7 mouse cellular contexts compared by ENCODE assay signal in the genomic region with DNA sequence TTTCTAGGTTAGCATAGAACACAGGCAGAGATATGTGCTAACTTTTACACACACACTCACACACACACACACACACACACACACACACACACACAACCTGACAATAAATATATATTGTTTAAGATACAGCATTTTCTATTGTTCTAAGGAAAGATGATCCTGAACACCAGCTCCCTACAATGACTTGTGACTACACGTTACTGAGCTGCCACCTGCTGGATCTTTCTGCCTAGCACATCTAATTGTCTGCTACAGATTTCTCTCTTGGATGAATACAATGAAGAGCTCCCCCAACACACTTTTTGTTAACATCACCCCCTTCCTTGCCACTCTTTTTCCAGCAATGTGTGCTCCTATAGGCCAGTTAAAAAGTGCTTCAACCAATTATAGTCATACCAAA.
DNase-seq lines count a peak whose midpoint lies in the region.

No protein-coding gene starts in this region.

- DNase-seq in 416B (ENCODE audit: low read depth) = peak; percentile 70
- DNase-seq in CD4-positive helper T cell, adult 2 months (ENCODE audit: low read depth, low spot score) = peak; percentile 6
- DNase-seq in cerebellum, adult 18-20 months = peak; percentile 64 to 73
- peak; percentile 33 for DNase-seq in forelimb bud, embryonic 11.5 days (ENCODE audit: low read depth, low spot score)
- peak; percentile 70 for DNase-seq in layer of hippocampus, adult 11-12 months (ENCODE audit: low spot score)
- DNase-seq in lung, postnatal 14 days = peak; percentile 24
- DNase-seq in right cerebral cortex, postnatal 10 days (ENCODE audit: low spot score in 2 of 2) = peak; percentile 82 to 86

Comparison
In these comparisons a context has a peak if more than half of its experiments do, and no peak if none do; other contexts are left out.
1. Peak in every context shown above with its lines: DNase-seq.
2. DNase-seq: peak in every context shown above with its lines; median percentile 84 in right cerebral cortex, postnatal 10 days; 70 in 416B; 70 in layer of hippocampus, adult 11-12 months; 68 in cerebellum, adult 18-20 months; 33 in forelimb bud, embryonic 11.5 days; 24 in lung, postnatal 14 days; 6 in CD4-positive helper T cell, adult 2 months.